Mouse (Mus musculus) MEL (cell line): ENCODE measurements around the gene Bst2. TPM values are rescaled to one million over a fixed set of nuclear protein-coding genes. Genes with fewer than 3 reads are reported as not detected.

ENCODE experiments used
- DNase-seq: peaks from one replicate; pipeline ENCODE4 v3.0.0; 2011; ENCODE audit warnings: low read depth, low spot score
- H3K27ac ChIP-seq: 2 replicates; pipeline ENCODE4 v1.5.1; 2012; ENCODE audit warnings: low read depth, mild to moderate bottlenecking, control low read depth, low read length, moderate library complexity; ENCODE audit not compliant: control insufficient read depth
- H3K27me3 ChIP-seq, 2 experiments: fragments of 150-350 bp in 1 of 2; sonication (generic) in 1 of 2; 2 replicates each; pipeline ENCODE4 v1.6.1; 2012; ENCODE audit warnings: low read length in 2 of 2, mild to moderate bottlenecking in 2 of 2, improper control_type of control experiment in 1 of 2, moderate library complexity in 1 of 2; ENCODE audit not compliant: insufficient read depth in 2 of 2, control insufficient read depth in 1 of 2
- H3K36me3 ChIP-seq, 2 experiments: 2 replicates each; pipeline ENCODE4 v1.6.1; 2012 to 2014; ENCODE audit warnings: low read length in 2 of 2, improper control_type of control experiment in 1 of 2, inconsistent platforms in 1 of 2, mild to moderate bottlenecking in 1 of 2; ENCODE audit not compliant: insufficient read depth in 2 of 2, control insufficient read depth in 1 of 2
- H3K4me1 ChIP-seq, 2 experiments: fragments of 150-350 bp in 1 of 2; sonication (generic) in 1 of 2; 2 replicates each; pipeline ENCODE4 v1.6.1; 2012; ENCODE audit warnings: low read length in 2 of 2, improper control_type of control experiment in 1 of 2, mild to moderate bottlenecking in 1 of 2; ENCODE audit not compliant: insufficient read depth in 2 of 2, control insufficient read depth in 1 of 2
- H3K4me3 ChIP-seq, 2 experiments: fragments of 150-350 bp in 1 of 2; sonication (generic) in 1 of 2; 2 replicates each; pipeline ENCODE4 v1.5.1; 2012; ENCODE audit warnings: low read depth in 2 of 2, low read length in 2 of 2, mild to moderate bottlenecking in 2 of 2, moderate library complexity in 2 of 2, control low read depth in 1 of 2, improper control_type of control experiment in 1 of 2; ENCODE audit not compliant: control insufficient read depth in 1 of 2, insufficient read depth in 1 of 2
- H3K79me2 ChIP-seq: 2 replicates; pipeline ENCODE4 v1.6.1; 2012; ENCODE audit warnings: mild to moderate bottlenecking, low read length, moderate library complexity; ENCODE audit not compliant: control insufficient read depth, poor library complexity, insufficient read depth
- H3K9ac ChIP-seq: 2 replicates; pipeline ENCODE4 v1.6.1; 2012; ENCODE audit warnings: low read depth, mild to moderate bottlenecking, control low read depth, low read length, moderate library complexity; ENCODE audit not compliant: control insufficient read depth, poor library complexity, severe bottlenecking
- H3K9me3 ChIP-seq: fragments of 150-350 bp; sonication (generic); replicated peaks from 2 replicates; pipeline ENCODE4 v1.6.1; 2012; ENCODE audit warnings: mild to moderate bottlenecking, low read length, improper control_type of control experiment, moderate library complexity; ENCODE audit not compliant: insufficient read depth
- BHLHE40 ChIP-seq: IDR thresholded peaks from 2 replicates; pipeline ENCODE4 v1.6.1; 2012; ENCODE audit warnings: low read depth, mild to moderate bottlenecking, inconsistent platforms, low read length, improper control_type of control experiment, borderline replicate concordance
- CTCF ChIP-seq, 3 experiments: IDR thresholded peaks in 2 of 3; conservative IDR thresholded peaks in 1 of 3; 2 replicates each; pipeline ENCODE4 v1.5.1; 2011 to 2012; ENCODE audit warnings: low read length in 3 of 3, low read depth in 2 of 3, mild to moderate bottlenecking in 2 of 3, improper control_type of control experiment in 1 of 3, inconsistent platforms in 1 of 3, mixed read lengths in 1 of 3, moderate library complexity in 1 of 3; ENCODE audit not compliant: control insufficient read depth in 1 of 3, insufficient read depth in 1 of 3, poor library complexity in 1 of 3, severe bottlenecking in 1 of 3
- JUND ChIP-seq: IDR thresholded peaks from 2 replicates; pipeline ENCODE4 v1.6.1; 2011; ENCODE audit warnings: low read depth, mild to moderate bottlenecking, improper control_type of control experiment, low read length
- KAT2A ChIP-seq: conservative IDR thresholded peaks from 2 replicates; pipeline ENCODE4 v1.6.1; 2012; ENCODE audit warnings: low read depth, low read length, improper control_type of control experiment, inconsistent platforms
- MAZ ChIP-seq: IDR thresholded peaks from 2 replicates; pipeline ENCODE4 v1.6.1; 2012; ENCODE audit warnings: low read depth, mild to moderate bottlenecking, inconsistent platforms, low read length, improper control_type of control experiment
- MXI1 ChIP-seq: IDR thresholded peaks from 2 replicates; pipeline ENCODE4 v1.6.1; 2011; ENCODE audit warnings: mild to moderate bottlenecking, low read depth, low read length, improper control_type of control experiment
- MYC ChIP-seq: IDR thresholded peaks from 2 replicates; pipeline ENCODE4 v1.6.1; 2011; ENCODE audit warnings: low read depth, mild to moderate bottlenecking, low read length, improper control_type of control experiment, moderate library complexity
- POLR2AphosphoS5 ChIP-seq: IDR thresholded peaks from 2 replicates; pipeline ENCODE4 v1.6.1; 2012; ENCODE audit warnings: low read depth, borderline replicate concordance, mild to moderate bottlenecking, inconsistent platforms, low read length, moderate library complexity, mixed read lengths
- RAD21 ChIP-seq: IDR thresholded peaks from 2 replicates; pipeline ENCODE4 v1.6.1; 2011; ENCODE audit warnings: mild to moderate bottlenecking, low read depth, low read length, improper control_type of control experiment
- RCOR1 ChIP-seq: IDR thresholded peaks from 2 replicates; pipeline ENCODE4 v1.6.1; 2012; ENCODE audit warnings: low read depth, mild to moderate bottlenecking, inconsistent platforms, low read length, improper control_type of control experiment
- SIN3A ChIP-seq: IDR thresholded peaks from 2 replicates; pipeline ENCODE4 v1.6.1; 2012; ENCODE audit warnings: low read length, improper control_type of control experiment, inconsistent platforms
- SMC3 ChIP-seq: IDR thresholded peaks from 2 replicates; pipeline ENCODE4 v1.6.1; 2011; ENCODE audit warnings: low read depth, low read length, improper control_type of control experiment
- TAL1 ChIP-seq: IDR thresholded peaks from 2 replicates; pipeline ENCODE4 v1.6.1; 2012; ENCODE audit warnings: mild to moderate bottlenecking, inconsistent platforms, low read length, moderate library complexity, mixed read lengths
- TBP ChIP-seq: IDR thresholded peaks from 2 replicates; pipeline ENCODE4 v1.8.0; 2011; ENCODE audit warnings: low read depth, low read length, improper control_type of control experiment
- USF1 ChIP-seq: IDR thresholded peaks from 2 replicates; pipeline ENCODE4 v1.6.1; 2014; ENCODE audit warnings: low read depth, mild to moderate bottlenecking, inconsistent platforms, low read length, improper control_type of control experiment, moderate library complexity
- ZC3H11A ChIP-seq: IDR thresholded peaks from 2 replicates; pipeline ENCODE4 v1.6.1; 2012; ENCODE audit warnings: low read depth, mild to moderate bottlenecking, inconsistent platforms, low read length, improper control_type of control experiment
- ZKSCAN1 ChIP-seq: IDR thresholded peaks from 2 replicates; pipeline ENCODE4 v1.6.1; 2012; ENCODE audit warnings: low read depth, mild to moderate bottlenecking, inconsistent platforms, low read length, improper control_type of control experiment, moderate library complexity
- ZNF384 ChIP-seq: IDR thresholded peaks from 2 replicates; pipeline ENCODE4 v1.6.1; 2012; ENCODE audit warnings: low read depth, mild to moderate bottlenecking, inconsistent platforms, low read length, improper control_type of control experiment
- polyA plus RNA-seq, 2 experiments: library from polyadenylated mRNA; stranded (reverse) in 1 of 2; unstranded in 1 of 2; fragments of >175 nt in 1 of 2; fragments of >200 nt in 1 of 2; gene quantifications; 2 replicates each; pipeline versions ENCODE4 v1.2.1 to v1.2.4; 2012; ENCODE audit warnings: low replicate concordance in 2 of 2, low read depth in 1 of 2; ENCODE audit not compliant: insufficient read length in 2 of 2, insufficient read depth in 1 of 2, missing spikeins in 1 of 2
- total RNA-seq: library from RNA; depleted of rRNA; stranded (reverse); fragments of 300-350 nt; gene quantifications from 2 replicates; pipeline ENCODE4 v1.2.3, GENCODE M21; 2012

Gene Bst2
- total and polyA plus RNA-seq, 3 experiments = 49.9 to 125 TPM; not detected in 1

- Histone ChIP-seq H3K9me3 (no peaks in the 10 kb centered on the region), H3K27me3 (peaks cover 0 to 2% of the 10 kb centered on the region in 2 experiments; a peak in 1 of 4 replicates), H3K4me3 (no peak overlapping the region), H3K4me1 (peaks cover 2 to 19% of the 10 kb centered on the region in 2 experiments; a peak in 3 of 4 replicates), H3K36me3 (peaks cover 0 to 3% of the 10 kb centered on the region in 2 experiments; a peak in 1 of 4 replicates), H3K79me2 (peaks cover 3% of the 10 kb centered on the region), H3K9ac (no peak overlapping the region), H3K27ac (no peak overlapping the region)
- TF ChIP-seq CTCF (IDR thresholded peaks at IDR 0.05 in 2 of 3, conservative IDR thresholded peaks at IDR 0.05 in 1 of 3; ENCODE audit: control insufficient read depth in 1 of 3, insufficient read depth in 1 of 3, low read depth in 2 of 3, low read length in 3 of 3, poor library complexity in 1 of 3, severe bottlenecking in 1 of 3) = peak; percentile 33 to 46 (median 41)
- TF ChIP-seq JUND = no peak
- peak; percentile 23 for TF ChIP-seq SMC3
- no peak for TF ChIP-seq TBP
- no peak for TF ChIP-seq MAZ
- DNase-seq = peak; percentile 45
These were observed 22.2 kb downstream of the Bst2 start for GRCm38 (mm10) chr8:71515043-71515442.

GRCm38 (mm10) chr8:71513018-71513754, 24.1 kb downstream of the Bst2 start:
- Histone ChIP-seq H3K4me3 (no peak overlapping the region), H3K9me3 (no peaks in the 10 kb centered on the region), H3K4me1 (peaks cover 2 to 19% of the 10 kb centered on the region in 2 experiments; a peak in 3 of 4 replicates)
- TF ChIP-seq ZKSCAN1 (no peak), TAL1 (no peak), ZC3H11A (no peak), JUND (no peak), RAD21 (no peak), ZNF384 (0 out of 2 replicates have a peak, but pooled peaks have one; percentile 16), USF1 (no peak), MYC (0 out of 2 replicates have a peak, but pooled peaks have one; percentile 25), MXI1 (no peak), CTCF (IDR thresholded peaks at IDR 0.05 in 2 of 3, conservative IDR thresholded peaks at IDR 0.05 in 1 of 3; ENCODE audit: control insufficient read depth in 1 of 3, insufficient read depth in 1 of 3, low read depth in 2 of 3, low read length in 3 of 3, poor library complexity in 1 of 3, severe bottlenecking in 1 of 3) (peak in 2 of 3 experiments; percentile 27 to 30; a peak in 3 of 6 replicates), SIN3A (no peak), KAT2A (no peak), SMC3 (peak; percentile 19; the same call in 1 of the 2 replicates), BHLHE40 (no peak), RCOR1 (no peak), POLR2AphosphoS5 (no peak)
- TF ChIP-seq, all 39 proteins: peak for 4
- Histone ChIP-seq H3K36me3 (peaks cover 0 to 3% of the 10 kb centered on the region in 2 experiments; a peak in 1 of 4 replicates), H3K9ac (no peak overlapping the region), H3K79me2 (peaks cover 3% of the 10 kb centered on the region), H3K27me3 (peaks cover 0 to 2% of the 10 kb centered on the region in 2 experiments; a peak in 1 of 4 replicates), H3K27ac (no peak overlapping the region)
- no peak for DNase-seq
